Mouse (Mus musculus): ENCODE data around the gene Wars. TPM values are rescaled to one million over a fixed set of nuclear protein-coding genes. Genes with fewer than 3 reads are reported as not detected.

Gene Wars
- polyA plus RNA-seq, 1 experiment = 65.8 TPM

DNA sequence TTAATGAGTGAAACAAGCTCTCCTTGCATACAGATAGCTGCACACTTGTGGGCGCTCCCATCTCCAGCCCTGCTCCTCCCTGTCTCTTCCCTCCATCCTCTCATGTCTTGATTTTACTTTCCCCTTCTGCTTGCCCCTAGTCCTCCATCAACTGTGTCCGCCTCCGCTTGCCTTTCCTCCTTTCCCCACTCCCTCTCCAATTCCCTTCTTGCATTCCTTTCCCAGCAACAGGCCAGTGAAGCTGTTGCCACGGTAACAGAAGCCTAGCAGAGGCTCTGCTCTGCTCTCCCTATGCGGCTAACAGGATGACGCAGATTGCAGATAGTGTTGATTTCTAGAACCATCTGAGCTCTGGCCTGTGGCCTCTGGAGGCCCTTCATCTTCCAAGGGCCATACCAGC is 21.9 kb upstream of the Wars start:
- H3K27me3 ChIP-seq (ENCODE audit: control insufficient read depth, insufficient read depth, insufficient read length) = no peaks in the 10 kb centered on the region
- H3K36me3 ChIP-seq (ENCODE audit: control insufficient read depth, insufficient read depth) = no peaks in the 10 kb centered on the region
- TF ChIP-seq CTCF (IDR thresholded peaks at IDR 0.05; ENCODE audit: control insufficient read depth, insufficient read depth, insufficient read length) (no peak), USF1 (IDR thresholded peaks at IDR 0.05; ENCODE audit: low read depth) (no peak), FOSL1 (IDR thresholded peaks at IDR 0.05; ENCODE audit: insufficient read depth, low read length, poor library complexity, severe bottlenecking) (no peak), MYOD1 (IDR thresholded peaks at IDR 0.05; ENCODE audit: control insufficient read depth, insufficient read length, low read depth) (no peak), MYOG (IDR thresholded peaks at IDR 0.05; ENCODE audit: control insufficient read depth, extremely low read depth, insufficient read length) (no peak), CEBPB (IDR thresholded peaks at IDR 0.05; ENCODE audit: low read depth) (no peak), MAX (IDR thresholded peaks at IDR 0.05) (no peak)
- H3K4me3 ChIP-seq (ENCODE audit: insufficient read depth, poor library complexity, severe bottlenecking) = no peak overlapping the region
- no peak overlapping the region for H3ac ChIP-seq (ENCODE audit: control insufficient read depth, insufficient read length, low read depth)
- no peaks in the 10 kb centered on the region for H3K79me2 ChIP-seq (ENCODE audit: control insufficient read depth, insufficient read depth)
- peaks cover 2% of the 10 kb centered on the region for H3K79me3 ChIP-seq (ENCODE audit: low read depth)

DNA sequence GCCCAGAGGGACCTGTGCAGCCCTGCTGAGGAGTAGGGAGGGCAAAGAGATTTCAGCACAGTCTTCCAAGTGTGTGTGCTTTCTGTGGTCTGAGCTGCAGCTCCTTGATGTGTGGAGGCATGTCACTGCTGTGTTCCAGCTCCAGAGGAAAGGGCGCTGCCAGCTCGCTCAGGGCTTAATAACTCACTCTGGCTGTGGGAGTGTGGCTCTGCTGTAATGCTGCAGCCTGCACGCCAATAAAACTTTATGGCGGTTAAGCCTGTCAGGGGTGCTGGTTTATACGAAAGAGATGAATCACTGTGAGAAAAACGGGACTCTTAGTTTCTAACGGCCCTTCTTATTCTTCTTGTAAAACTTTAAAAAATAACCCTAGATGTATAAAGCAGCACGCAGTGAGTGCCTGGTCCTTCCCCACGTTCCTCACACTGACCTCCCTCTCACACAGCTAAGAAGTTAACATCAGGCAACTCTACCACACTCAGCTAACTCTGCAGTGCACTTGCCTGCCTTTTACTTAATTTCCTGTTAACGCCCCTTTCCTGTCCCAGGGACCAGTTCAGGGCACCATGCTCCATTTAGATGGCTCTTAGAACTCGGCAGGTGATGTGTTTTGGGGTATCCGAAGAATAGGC is 20.9 kb upstream of the Wars start:
- H3K79me3 ChIP-seq (ENCODE audit: low read depth) = peaks cover 2% of the 10 kb centered on the region
- H3K27me3 ChIP-seq (ENCODE audit: control insufficient read depth, insufficient read depth, insufficient read length) = no peaks in the 10 kb centered on the region
- no peak overlapping the region for H3ac ChIP-seq (ENCODE audit: control insufficient read depth, insufficient read length, low read depth)
- TF ChIP-seq CTCF (IDR thresholded peaks at IDR 0.05; ENCODE audit: control insufficient read depth, insufficient read depth, insufficient read length) = no peak
- no peak for TF ChIP-seq MAX (IDR thresholded peaks at IDR 0.05)
- TF ChIP-seq USF1 (IDR thresholded peaks at IDR 0.05; ENCODE audit: low read depth) = no peak
- no peak for TF ChIP-seq FOSL1 (IDR thresholded peaks at IDR 0.05; ENCODE audit: insufficient read depth, low read length, poor library complexity, severe bottlenecking)
- no peak for TF ChIP-seq CEBPB (IDR thresholded peaks at IDR 0.05; ENCODE audit: low read depth)
- H3K4me3 ChIP-seq (ENCODE audit: insufficient read depth, poor library complexity, severe bottlenecking) = no peak overlapping the region
- H3K79me2 ChIP-seq (ENCODE audit: control insufficient read depth, insufficient read depth) = no peaks in the 10 kb centered on the region
- H3K36me3 ChIP-seq (ENCODE audit: control insufficient read depth, insufficient read depth) = no peaks in the 10 kb centered on the region

DNA sequence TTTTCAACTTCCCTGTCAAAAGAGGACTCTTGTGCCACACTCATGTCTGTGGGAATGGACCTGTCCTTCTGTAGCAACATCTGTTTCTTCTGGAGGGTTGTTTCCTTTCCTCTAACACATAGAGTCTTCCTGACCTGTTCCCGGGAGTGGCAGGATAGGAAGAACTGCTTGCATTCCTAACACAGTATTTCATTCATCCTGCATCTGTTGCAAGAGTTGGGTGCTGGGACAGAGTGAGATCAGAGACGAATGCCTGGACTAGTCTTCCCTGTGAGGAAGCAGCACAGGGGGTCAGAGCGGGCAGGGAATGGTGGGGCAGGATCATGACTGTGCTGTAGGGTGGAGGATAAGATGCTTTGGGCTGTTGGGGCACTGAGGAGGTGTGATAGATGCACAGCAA is 20.2 kb upstream of the Wars start:
- Histone ChIP-seq H3K79me3 (ENCODE audit: low read depth) (peaks cover 2% of the 10 kb centered on the region), H3K4me3 (ENCODE audit: insufficient read depth, poor library complexity, severe bottlenecking) (no peak overlapping the region), H3K36me3 (ENCODE audit: control insufficient read depth, insufficient read depth) (no peaks in the 10 kb centered on the region), H3K27me3 (ENCODE audit: control insufficient read depth, insufficient read depth, insufficient read length) (no peaks in the 10 kb centered on the region), H3ac (ENCODE audit: control insufficient read depth, insufficient read length, low read depth) (no peak overlapping the region), H3K79me2 (ENCODE audit: control insufficient read depth, insufficient read depth) (no peaks in the 10 kb centered on the region)
- TF ChIP-seq CEBPB (IDR thresholded peaks at IDR 0.05; ENCODE audit: low read depth) = no peak
- TF ChIP-seq USF1 (IDR thresholded peaks at IDR 0.05; ENCODE audit: low read depth) = no peak
- no peak for TF ChIP-seq MAX (IDR thresholded peaks at IDR 0.05)
- no peak for TF ChIP-seq MYOG (IDR thresholded peaks at IDR 0.05; ENCODE audit: control insufficient read depth, extremely low read depth, insufficient read length)
- TF ChIP-seq FOSL1 (IDR thresholded peaks at IDR 0.05; ENCODE audit: insufficient read depth, low read length, poor library complexity, severe bottlenecking) = no peak

DNA sequence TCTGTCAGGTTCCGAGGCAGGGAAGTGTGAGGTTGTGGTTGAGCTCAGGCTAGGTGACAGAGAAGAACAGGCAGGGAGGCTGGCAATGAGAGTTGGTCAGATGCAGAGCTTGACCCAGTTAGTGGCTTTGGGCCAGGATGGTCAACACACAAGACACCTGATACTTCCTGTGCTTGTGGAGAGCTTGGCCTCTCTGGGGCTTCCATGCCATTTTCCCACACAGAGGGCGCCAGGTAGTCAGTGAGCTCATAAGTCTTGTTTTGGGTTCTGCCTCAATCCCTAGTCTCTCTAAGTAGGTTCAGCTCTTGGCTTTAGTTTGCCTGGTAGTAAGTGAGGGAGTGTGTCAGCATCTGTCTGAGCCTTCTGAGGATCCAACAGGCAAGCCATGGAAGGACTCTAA is 18.5 kb upstream of the Wars start:
- peaks cover 2% of the 10 kb centered on the region for H3K79me3 ChIP-seq (ENCODE audit: low read depth)
- no peak overlapping the region for H3K4me3 ChIP-seq (ENCODE audit: insufficient read depth, poor library complexity, severe bottlenecking)
- H3K36me3 ChIP-seq (ENCODE audit: control insufficient read depth, insufficient read depth) = no peaks in the 10 kb centered on the region
- H3ac ChIP-seq (ENCODE audit: control insufficient read depth, insufficient read length, low read depth) = no peak overlapping the region
- H3K27me3 ChIP-seq (ENCODE audit: control insufficient read depth, insufficient read depth, insufficient read length) = no peaks in the 10 kb centered on the region
- TF ChIP-seq CTCF (IDR thresholded peaks at IDR 0.05; ENCODE audit: control insufficient read depth, insufficient read depth, insufficient read length) = no peak
- no peak for TF ChIP-seq FOSL1 (IDR thresholded peaks at IDR 0.05; ENCODE audit: insufficient read depth, low read length, poor library complexity, severe bottlenecking)
- TF ChIP-seq MYOD1 (IDR thresholded peaks at IDR 0.05; ENCODE audit: control insufficient read depth, insufficient read length, low read depth) = no peak
- no peak for TF ChIP-seq MAX (IDR thresholded peaks at IDR 0.05)
- no peak for TF ChIP-seq CEBPB (IDR thresholded peaks at IDR 0.05; ENCODE audit: low read depth)
- TF ChIP-seq USF1 (IDR thresholded peaks at IDR 0.05; ENCODE audit: low read depth) = no peak
- TF ChIP-seq MYOG (IDR thresholded peaks at IDR 0.05; ENCODE audit: control insufficient read depth, extremely low read depth, insufficient read length) = no peak
- H3K79me2 ChIP-seq (ENCODE audit: control insufficient read depth, insufficient read depth) = no peaks in the 10 kb centered on the region

DNA sequence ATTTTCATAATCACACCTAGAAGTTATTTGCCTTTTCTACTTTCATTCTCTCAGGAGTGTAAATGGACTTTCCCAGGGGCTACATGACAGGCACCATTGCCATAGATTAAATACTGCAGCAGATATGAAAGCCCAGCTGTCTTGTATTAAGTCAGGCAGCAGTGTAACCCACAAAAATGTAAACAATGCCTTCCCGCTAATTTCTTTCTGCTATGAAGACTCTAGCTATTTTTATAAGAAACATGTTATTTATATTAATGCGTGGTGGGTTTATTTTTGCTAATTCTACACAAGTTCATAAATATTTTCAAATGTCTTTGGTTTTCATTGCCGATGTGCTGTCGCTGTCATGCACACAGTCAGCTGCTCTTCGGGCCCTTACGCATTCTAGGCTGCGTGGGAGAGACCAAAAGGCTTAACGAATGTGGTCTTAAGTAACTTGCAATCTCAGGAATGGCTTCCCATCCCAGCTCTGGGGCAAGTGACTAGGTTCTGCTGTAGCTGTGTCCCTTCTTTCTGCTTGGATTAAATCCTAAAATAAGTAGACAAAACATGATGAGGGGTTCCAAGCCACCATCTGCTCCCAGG is 16.0 kb upstream of the Wars start:
- no peaks in the 10 kb centered on the region for H3K79me3 ChIP-seq (ENCODE audit: low read depth)
- H3ac ChIP-seq (ENCODE audit: control insufficient read depth, insufficient read length, low read depth) = no peak overlapping the region
- no peaks in the 10 kb centered on the region for H3K79me2 ChIP-seq (ENCODE audit: control insufficient read depth, insufficient read depth)
- H3K27me3 ChIP-seq (ENCODE audit: control insufficient read depth, insufficient read depth, insufficient read length) = no peaks in the 10 kb centered on the region
- H3K36me3 ChIP-seq (ENCODE audit: control insufficient read depth, insufficient read depth) = no peaks in the 10 kb centered on the region
- no peak overlapping the region for H3K4me3 ChIP-seq (ENCODE audit: insufficient read depth, poor library complexity, severe bottlenecking)
- TF ChIP-seq MYOD1 (IDR thresholded peaks at IDR 0.05; ENCODE audit: control insufficient read depth, insufficient read length, low read depth) = no peak
- no peak for TF ChIP-seq MYOG (IDR thresholded peaks at IDR 0.05; ENCODE audit: control insufficient read depth, extremely low read depth, insufficient read length)
- TF ChIP-seq CEBPB (IDR thresholded peaks at IDR 0.05; ENCODE audit: low read depth) = no peak
- no peak for TF ChIP-seq FOSL1 (IDR thresholded peaks at IDR 0.05; ENCODE audit: insufficient read depth, low read length, poor library complexity, severe bottlenecking)

DNA sequence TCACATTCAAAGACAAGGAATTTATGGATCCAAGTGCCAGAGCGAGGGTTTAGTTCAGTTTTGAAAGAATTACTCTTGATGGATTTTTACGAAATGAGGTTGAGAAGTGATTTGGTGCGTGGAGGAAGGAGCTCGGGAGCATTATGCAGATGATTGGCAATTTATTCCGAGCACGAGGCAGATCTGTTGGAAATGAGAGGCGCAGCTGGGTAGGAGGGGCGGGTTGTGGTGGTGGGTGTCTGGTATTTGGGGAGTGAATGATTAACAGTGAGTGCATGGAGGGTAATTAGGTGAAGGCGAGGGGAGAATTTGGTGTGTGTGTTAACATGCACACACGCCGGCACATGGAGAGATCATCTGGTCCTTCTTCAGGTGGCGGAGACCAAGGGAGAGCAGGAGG is 12.4 kb upstream of the Wars start:
- Histone ChIP-seq H3K27me3 (ENCODE audit: control insufficient read depth, insufficient read depth, insufficient read length) (no peaks in the 10 kb centered on the region), H3K79me2 (ENCODE audit: control insufficient read depth, insufficient read depth) (no peaks in the 10 kb centered on the region), H3K4me3 (ENCODE audit: insufficient read depth, poor library complexity, severe bottlenecking) (no peak overlapping the region), H3ac (ENCODE audit: control insufficient read depth, insufficient read length, low read depth) (no peak overlapping the region), H3K36me3 (ENCODE audit: control insufficient read depth, insufficient read depth) (no peaks in the 10 kb centered on the region), H3K79me3 (ENCODE audit: low read depth) (no peaks in the 10 kb centered on the region)
- TF ChIP-seq MYOG (IDR thresholded peaks at IDR 0.05; ENCODE audit: control insufficient read depth, extremely low read depth, insufficient read length) (no peak), CEBPB (IDR thresholded peaks at IDR 0.05; ENCODE audit: low read depth) (no peak), USF1 (IDR thresholded peaks at IDR 0.05; ENCODE audit: low read depth) (no peak), MYOD1 (IDR thresholded peaks at IDR 0.05; ENCODE audit: control insufficient read depth, insufficient read length, low read depth) (no peak), CTCF (IDR thresholded peaks at IDR 0.05; ENCODE audit: control insufficient read depth, insufficient read depth, insufficient read length) (no peak), MAX (IDR thresholded peaks at IDR 0.05) (no peak), FOSL1 (IDR thresholded peaks at IDR 0.05; ENCODE audit: insufficient read depth, low read length, poor library complexity, severe bottlenecking) (no peak)
